Mouse (Mus musculus): ENCODE measurements around the gene Gadd45gip1. TPM values are rescaled to one million over a fixed set of nuclear protein-coding genes. Genes with fewer than 3 reads are reported as not detected.

Gadd45gip1 gene
- polyA plus RNA-seq, 1 experiment from 2014 or later = 90.6 TPM

DNA sequence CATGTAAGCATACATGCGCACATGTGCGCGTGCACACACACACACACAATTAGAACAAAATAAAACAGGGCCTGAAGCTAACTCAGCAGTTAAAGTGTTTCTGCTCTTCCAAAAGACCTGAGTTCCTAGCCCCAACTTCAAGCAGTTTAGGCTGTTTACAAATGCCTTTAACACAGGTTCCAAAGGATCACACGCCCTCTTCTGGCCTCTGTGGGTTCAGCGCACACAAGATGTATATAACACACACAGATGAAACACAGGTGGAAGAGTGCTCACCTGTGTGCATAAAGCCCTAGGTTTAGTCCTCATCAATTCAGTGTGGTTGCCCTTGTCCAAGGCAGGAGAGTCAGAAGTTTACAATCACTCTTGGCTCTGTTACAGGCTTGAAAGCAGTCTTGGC, 25.3 kb upstream of the Gadd45gip1 start:
- DNase-seq (ENCODE audit: low spot score) (no peak), ATAC-seq (replicated peaks; ENCODE audit: low FRiP score) (no peak)
- Histone ChIP-seq H3K4me1 (replicated peaks; ENCODE audit: control insufficient read depth, insufficient read depth, low read length) (peaks cover 9% of the 10 kb centered on the region; the same call in 1 of the 2 replicates), H3K27ac (ENCODE audit: low read depth, low read length) (no peak overlapping the region), H3K27me3 (replicated peaks; ENCODE audit: control insufficient read depth, insufficient read depth, low read length) (peaks cover 64% of the 10 kb centered on the region), H3K4me3 (ENCODE audit: low read depth, low read length) (no peak overlapping the region), H3K36me3 (ENCODE audit: control insufficient read depth, insufficient read depth, low read length) (no peaks in the 10 kb centered on the region), H3K4me2 (no peak overlapping the region), H3K9me3 (ENCODE audit: control insufficient read depth, low read length) (peaks cover 2% of the 10 kb centered on the region; the same call in 1 of the 2 replicates), H3K9ac (ENCODE audit: low read depth, low read length) (no peak overlapping the region)
- 92% methylated on average over 5 of the region's 5 CpGs for WGBS

DNA sequence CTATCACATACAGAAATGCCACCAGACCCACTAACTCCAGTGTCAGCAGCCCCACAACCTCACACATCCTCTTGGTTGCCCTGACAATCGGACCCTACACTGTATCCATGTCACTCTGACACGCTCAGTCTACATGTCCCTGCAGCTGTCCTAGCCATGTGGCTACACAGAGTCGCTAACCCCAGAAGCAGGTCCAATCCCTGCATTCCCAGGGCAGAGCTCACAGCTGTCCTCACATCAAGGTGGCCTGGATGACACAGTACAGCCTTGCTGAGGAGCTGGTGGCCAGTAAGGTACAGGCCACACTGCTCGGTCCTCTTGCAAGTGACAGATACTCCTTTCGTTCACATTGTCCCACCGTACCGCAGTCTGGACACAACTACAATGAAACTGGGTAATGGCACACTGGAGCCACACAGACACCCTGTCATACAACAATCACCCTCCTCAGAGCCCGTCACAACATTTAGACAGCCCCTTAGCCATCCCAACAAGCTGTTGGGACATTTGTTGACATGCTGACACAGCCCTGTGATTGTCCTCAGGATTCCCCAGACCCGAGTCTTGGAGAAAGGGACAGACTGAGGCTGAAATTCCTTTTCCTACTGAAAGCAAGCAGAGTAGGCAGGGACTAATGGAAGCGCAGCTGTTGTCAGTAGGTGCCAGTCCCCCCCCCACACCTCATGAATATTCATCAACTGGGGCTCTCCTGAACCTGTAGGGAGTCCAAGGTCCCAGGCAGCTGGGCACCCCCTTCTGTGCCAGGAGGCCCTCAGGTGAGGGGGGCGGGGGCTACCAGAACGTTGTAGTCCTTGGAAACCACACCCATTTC, 22.0 kb upstream of the Gadd45gip1 start:
- DNase-seq (ENCODE audit: low spot score) = no peak
- H3K9me3 ChIP-seq (ENCODE audit: control insufficient read depth, low read length) = peaks cover 2% of the 10 kb centered on the region; the same call in 1 of the 2 replicates
- no peak for ATAC-seq (replicated peaks; ENCODE audit: low FRiP score)
- no peaks in the 10 kb centered on the region for H3K36me3 ChIP-seq (ENCODE audit: control insufficient read depth, insufficient read depth, low read length)
- H3K4me2 ChIP-seq = no peak overlapping the region
- WGBS = 69% methylated on average over 12 of the region's 12 CpGs
- H3K27ac ChIP-seq (ENCODE audit: low read depth, low read length) = no peak overlapping the region; the same call in 1 of the 2 replicates
- H3K4me3 ChIP-seq (ENCODE audit: low read depth, low read length) = no peak overlapping the region
- H3K27me3 ChIP-seq (replicated peaks; ENCODE audit: control insufficient read depth, insufficient read depth, low read length) = peaks cover 56% of the 10 kb centered on the region
- H3K9ac ChIP-seq (ENCODE audit: low read depth, low read length) = no peak overlapping the region
- H3K4me1 ChIP-seq (replicated peaks; ENCODE audit: control insufficient read depth, insufficient read depth, low read length) = peaks cover 12% of the 10 kb centered on the region

DNA sequence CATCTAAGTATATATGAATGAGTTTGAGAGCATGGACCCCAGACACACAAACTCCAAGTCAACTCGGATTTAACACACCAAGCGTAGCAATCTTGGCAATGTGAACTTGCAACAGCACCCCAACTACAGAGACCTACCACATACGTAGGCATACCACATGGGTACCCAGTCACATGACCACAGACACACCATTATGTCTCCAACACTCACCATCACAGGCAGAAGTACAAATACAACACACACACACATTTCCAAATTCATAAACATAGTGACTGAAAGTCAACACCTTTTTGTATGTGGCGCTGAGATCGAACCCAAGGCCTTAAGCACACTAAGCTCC, 21.4 kb upstream of the Gadd45gip1 start:
- no peak for ATAC-seq (replicated peaks; ENCODE audit: low FRiP score)
- Histone ChIP-seq H3K4me2 (no peak overlapping the region), H3K9me3 (ENCODE audit: control insufficient read depth, low read length) (peaks cover 2% of the 10 kb centered on the region; the same call in 1 of the 2 replicates), H3K27ac (ENCODE audit: low read depth, low read length) (no peak overlapping the region), H3K4me3 (ENCODE audit: low read depth, low read length) (no peak overlapping the region), H3K27me3 (replicated peaks; ENCODE audit: control insufficient read depth, insufficient read depth, low read length) (peaks cover 54% of the 10 kb centered on the region), H3K4me1 (replicated peaks; ENCODE audit: control insufficient read depth, insufficient read depth, low read length) (peaks cover 16% of the 10 kb centered on the region), H3K9ac (ENCODE audit: low read depth, low read length) (no peak overlapping the region), H3K36me3 (ENCODE audit: control insufficient read depth, insufficient read depth, low read length) (no peaks in the 10 kb centered on the region)
- WGBS = 77% methylated on average over 5 of the region's 5 CpGs
- no peak for DNase-seq (ENCODE audit: low spot score)

DNA sequence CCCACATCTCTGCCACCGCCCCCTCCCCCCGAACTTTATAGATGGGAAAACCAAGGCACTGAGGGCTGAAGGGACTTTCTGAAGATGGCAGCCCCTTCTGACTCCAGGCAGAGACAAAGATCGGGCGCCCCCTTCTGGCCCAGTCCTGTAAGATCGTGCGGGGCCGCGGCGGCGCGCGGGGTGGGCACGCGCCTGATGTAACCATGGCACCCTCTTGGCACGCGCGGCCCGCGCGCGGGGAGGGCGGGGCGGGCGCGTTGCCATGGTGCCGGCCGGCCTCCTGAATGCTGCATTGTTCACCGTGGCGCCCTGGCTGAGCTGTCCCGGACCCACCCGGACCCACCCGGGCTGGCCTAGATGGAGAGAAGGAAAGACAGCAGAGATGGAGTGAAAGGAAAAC, 20.4 kb upstream of the Gadd45gip1 start:
- Histone ChIP-seq H3K9ac (ENCODE audit: low read depth, low read length) (no peak overlapping the region), H3K27ac (ENCODE audit: low read depth, low read length) (no peak overlapping the region), H3K4me1 (replicated peaks; ENCODE audit: control insufficient read depth, insufficient read depth, low read length) (peaks cover 24% of the 10 kb centered on the region), H3K4me2 (peak overlapping the region; percentile 68), H3K36me3 (ENCODE audit: control insufficient read depth, insufficient read depth, low read length) (no peaks in the 10 kb centered on the region), H3K4me3 (ENCODE audit: low read depth, low read length) (peak overlapping the region; percentile 39), H3K9me3 (ENCODE audit: control insufficient read depth, low read length) (peaks cover 2% of the 10 kb centered on the region; the same call in 1 of the 2 replicates), H3K27me3 (replicated peaks; ENCODE audit: control insufficient read depth, insufficient read depth, low read length) (peaks cover 45% of the 10 kb centered on the region)
- DNase-seq (ENCODE audit: low spot score) = peak; percentile 85
- ATAC-seq (replicated peaks; ENCODE audit: low FRiP score) = peak; percentile 67
- 2% methylated on average over 31 of the region's 32 CpGs for WGBS

DNA sequence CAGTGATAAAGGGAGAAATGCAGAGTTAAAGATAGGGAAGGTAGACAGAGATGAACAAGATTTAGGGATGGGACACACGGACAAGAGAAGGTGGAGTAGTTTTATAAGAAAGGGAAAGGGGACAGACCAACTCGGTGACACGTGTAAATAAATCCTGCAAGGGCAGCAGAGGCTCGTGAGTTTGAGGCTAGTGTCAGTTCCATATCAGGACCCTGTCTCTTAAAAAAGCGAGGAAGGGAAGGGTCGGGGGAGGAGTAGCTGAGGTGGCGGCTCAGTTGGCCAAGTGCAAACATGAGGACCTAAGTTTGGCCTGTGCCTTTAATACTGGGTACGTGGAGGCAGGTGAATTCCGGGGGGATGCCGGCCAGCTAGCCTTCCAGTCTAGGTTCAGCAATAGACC, 20.0 kb upstream of the Gadd45gip1 start:
- Histone ChIP-seq H3K27ac (ENCODE audit: low read depth, low read length) (no peak overlapping the region), H3K4me3 (ENCODE audit: low read depth, low read length) (peak overlapping the region; percentile 39), H3K27me3 (replicated peaks; ENCODE audit: control insufficient read depth, insufficient read depth, low read length) (peaks cover 44% of the 10 kb centered on the region), H3K4me2 (peak overlapping the region; percentile 68), H3K9me3 (ENCODE audit: control insufficient read depth, low read length) (no peaks in the 10 kb centered on the region), H3K9ac (ENCODE audit: low read depth, low read length) (no peak overlapping the region), H3K36me3 (ENCODE audit: control insufficient read depth, insufficient read depth, low read length) (no peaks in the 10 kb centered on the region), H3K4me1 (replicated peaks; ENCODE audit: control insufficient read depth, insufficient read depth, low read length) (peaks cover 24% of the 10 kb centered on the region)
- no peak for DNase-seq (ENCODE audit: low spot score)
- no peak for ATAC-seq (replicated peaks; ENCODE audit: low FRiP score)
- WGBS = 30% methylated on average over 10 of the region's 10 CpGs

DNA sequence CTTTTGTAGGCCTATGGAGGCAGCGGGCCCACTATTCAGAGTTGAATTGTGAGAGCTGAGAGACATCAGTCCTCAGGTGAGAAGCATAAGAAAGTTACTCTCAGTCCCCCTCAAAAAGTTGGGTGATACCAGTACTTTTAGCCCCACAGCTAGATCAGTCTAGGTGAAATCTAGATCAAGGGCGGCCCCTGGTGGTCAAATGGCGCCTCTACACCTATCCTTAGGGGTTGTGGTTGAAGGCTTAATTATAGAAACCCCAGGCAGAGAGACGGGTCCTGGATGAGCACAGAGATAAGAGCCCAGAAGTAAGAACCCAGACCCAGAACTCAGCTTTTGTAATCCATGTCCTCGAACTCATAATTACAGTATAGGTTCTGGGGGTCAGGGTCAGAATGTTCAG, 18.3 kb upstream of the Gadd45gip1 start:
- Histone ChIP-seq H3K36me3 (ENCODE audit: control insufficient read depth, insufficient read depth, low read length) (no peaks in the 10 kb centered on the region), H3K27me3 (replicated peaks; ENCODE audit: control insufficient read depth, insufficient read depth, low read length) (peaks cover 44% of the 10 kb centered on the region), H3K4me2 (no peak overlapping the region), H3K4me3 (ENCODE audit: low read depth, low read length) (no peak overlapping the region), H3K9ac (ENCODE audit: low read depth, low read length) (no peak overlapping the region), H3K27ac (ENCODE audit: low read depth, low read length) (no peak overlapping the region), H3K9me3 (ENCODE audit: control insufficient read depth, low read length) (no peaks in the 10 kb centered on the region), H3K4me1 (replicated peaks; ENCODE audit: control insufficient read depth, insufficient read depth, low read length) (peaks cover 24% of the 10 kb centered on the region)
- under 1% methylated on average over 5 of the region's 5 CpGs for WGBS
- peak; percentile 77 for DNase-seq (ENCODE audit: low spot score)
- 0 out of 2 replicates have a peak, but pooled peaks have one; percentile 44 for ATAC-seq (replicated peaks; ENCODE audit: low FRiP score)

DNA sequence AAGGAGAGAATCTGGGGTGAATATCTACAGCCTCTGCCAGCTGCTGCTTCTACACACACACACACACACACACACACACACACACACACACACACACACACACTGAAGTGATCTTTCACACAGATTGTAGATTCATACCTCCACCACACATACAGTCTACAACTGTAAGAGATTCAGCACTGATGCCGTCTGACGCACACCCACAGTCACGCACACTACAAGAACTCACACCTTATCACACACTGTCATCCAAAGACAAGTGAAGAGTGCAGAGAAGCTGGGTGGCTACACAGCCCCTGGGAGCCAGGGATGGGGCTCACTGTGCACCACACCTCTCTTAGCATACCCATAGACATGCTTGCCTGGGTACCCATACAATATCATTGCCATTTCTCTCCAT, 17.5 kb upstream of the Gadd45gip1 start:
- Histone ChIP-seq H3K27me3 (replicated peaks; ENCODE audit: control insufficient read depth, insufficient read depth, low read length) (peaks cover 41% of the 10 kb centered on the region), H3K4me1 (replicated peaks; ENCODE audit: control insufficient read depth, insufficient read depth, low read length) (peaks cover 24% of the 10 kb centered on the region), H3K4me3 (ENCODE audit: low read depth, low read length) (no peak overlapping the region), H3K36me3 (ENCODE audit: control insufficient read depth, insufficient read depth, low read length) (no peaks in the 10 kb centered on the region), H3K9ac (ENCODE audit: low read depth, low read length) (no peak overlapping the region), H3K9me3 (ENCODE audit: control insufficient read depth, low read length) (no peaks in the 10 kb centered on the region), H3K4me2 (no peak overlapping the region), H3K27ac (ENCODE audit: low read depth, low read length) (no peak overlapping the region)
- DNase-seq (ENCODE audit: low spot score) = no peak
- WGBS = 56% methylated on average over 3 of the region's 3 CpGs
- ATAC-seq (replicated peaks; ENCODE audit: low FRiP score) = no peak

DNA sequence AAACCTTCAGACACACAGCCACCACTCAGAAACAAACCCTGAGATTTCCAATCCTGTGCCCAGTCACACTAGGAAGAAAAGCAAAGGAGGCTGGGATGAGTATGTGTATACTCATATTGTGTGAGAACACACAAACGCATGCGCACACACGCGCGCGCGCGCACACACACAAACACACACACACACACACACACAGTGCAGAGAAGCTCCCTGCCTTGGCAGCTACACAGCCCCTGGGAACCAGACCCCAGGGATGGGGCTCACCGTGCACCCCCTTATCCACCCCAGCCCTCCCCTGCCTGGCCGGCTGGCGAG, 17.1 kb upstream of the Gadd45gip1 start:
- no peak for DNase-seq (ENCODE audit: low spot score)
- no peak overlapping the region for H3K4me2 ChIP-seq
- H3K27me3 ChIP-seq (replicated peaks; ENCODE audit: control insufficient read depth, insufficient read depth, low read length) = peaks cover 38% of the 10 kb centered on the region
- H3K4me3 ChIP-seq (ENCODE audit: low read depth, low read length) = no peak overlapping the region
- H3K36me3 ChIP-seq (ENCODE audit: control insufficient read depth, insufficient read depth, low read length) = no peaks in the 10 kb centered on the region
- no peak overlapping the region for H3K27ac ChIP-seq (ENCODE audit: low read depth, low read length)
- ATAC-seq (replicated peaks; ENCODE audit: low FRiP score) = no peak
- no peaks in the 10 kb centered on the region for H3K9me3 ChIP-seq (ENCODE audit: control insufficient read depth, low read length)
- 90% methylated on average over 11 of the region's 11 CpGs for WGBS
- peaks cover 24% of the 10 kb centered on the region for H3K4me1 ChIP-seq (replicated peaks; ENCODE audit: control insufficient read depth, insufficient read depth, low read length)
- H3K9ac ChIP-seq (ENCODE audit: low read depth, low read length) = no peak overlapping the region
